Mouse (Mus musculus): ENCODE results near the gene Psmb9. TPM values are rescaled to one million over a fixed set of nuclear protein-coding genes. Genes with fewer than 3 reads are reported as not detected.

Psmb9 gene
- total RNA-seq, 2 experiments from 2014 or later: 0.73 to 3.8 TPM

GRCm38 (mm10) chr17:34206731-34207130 is 19.2 kb upstream of the Psmb9 start:
- no peak for DNase-seq (ENCODE audit: low spot score)

- no peak for DNase-seq (ENCODE audit: low spot score)
Observed at GRCm38 (mm10) chr17:34205746-34206176, 18.2 kb upstream of the Psmb9 start.

DNA sequence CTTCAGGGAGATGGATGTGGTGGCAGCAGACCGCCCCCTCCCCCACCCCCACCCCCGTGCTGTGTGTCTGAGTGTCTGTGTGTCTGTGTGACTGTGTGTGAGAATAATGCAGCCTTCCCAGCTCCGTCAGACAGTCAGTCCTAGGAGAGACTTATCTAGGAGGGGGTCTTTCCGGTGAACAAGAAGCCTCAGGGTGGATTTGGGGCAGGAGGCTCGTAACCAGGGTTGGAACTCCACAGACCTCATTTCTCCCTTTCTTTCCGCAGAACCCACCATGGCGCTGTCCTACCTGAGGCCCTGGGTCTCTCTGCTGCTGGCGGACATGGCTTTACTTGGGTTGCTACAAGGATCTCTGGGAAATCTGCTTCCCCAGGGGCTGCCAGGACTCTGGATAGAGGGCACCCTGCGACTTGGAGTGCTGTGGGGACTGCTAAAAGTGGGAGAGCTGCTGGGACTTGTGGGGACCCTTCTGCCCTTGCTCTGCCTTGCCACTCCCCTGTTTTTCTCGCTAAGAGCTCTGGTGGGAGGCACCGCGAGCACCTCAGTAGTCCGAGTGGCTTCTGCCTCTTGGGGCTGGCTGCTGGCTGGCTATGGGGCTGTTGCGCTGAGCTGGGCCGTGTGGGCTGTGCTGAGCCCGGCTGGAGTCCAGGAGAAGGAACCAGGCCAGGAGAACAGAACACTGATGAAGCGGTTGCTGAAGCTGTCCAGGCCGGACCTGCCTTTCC is 17.6 kb upstream of the Psmb9 start:
- DNase-seq (ENCODE audit: low spot score): peak; percentile 58

GRCm38 (mm10) chr17:34204303-34205010 is 16.9 kb upstream of the Psmb9 start:
- DNase-seq (ENCODE audit: low spot score): peak; percentile 91

- no peak for DNase-seq (ENCODE audit: low spot score)
Observed at GRCm38 (mm10) chr17:34203444-34203843, 15.9 kb upstream of the Psmb9 start, which contains the start of gene Tap2. Gene Tap2 (plus strand): TSS chr17:34203527.

- no peak for DNase-seq (ENCODE audit: low spot score)
Observed at GRCm38 (mm10) chr17:34202760-34203442, 15.3 kb upstream of the Psmb9 start.

- DNase-seq (ENCODE audit: low spot score): no peak
Observed at GRCm38 (mm10) chr17:34201506-34202055, 14.0 kb upstream of the Psmb9 start.

GRCm38 (mm10) chr17:34200772-34201505 is 13.4 kb upstream of the Psmb9 start:
- DNase-seq (ENCODE audit: low spot score): no peak

- DNase-seq (ENCODE audit: low spot score): no peak
Observed at GRCm38 (mm10) chr17:34200047-34200446, 12.5 kb upstream of the Psmb9 start.

DNA sequence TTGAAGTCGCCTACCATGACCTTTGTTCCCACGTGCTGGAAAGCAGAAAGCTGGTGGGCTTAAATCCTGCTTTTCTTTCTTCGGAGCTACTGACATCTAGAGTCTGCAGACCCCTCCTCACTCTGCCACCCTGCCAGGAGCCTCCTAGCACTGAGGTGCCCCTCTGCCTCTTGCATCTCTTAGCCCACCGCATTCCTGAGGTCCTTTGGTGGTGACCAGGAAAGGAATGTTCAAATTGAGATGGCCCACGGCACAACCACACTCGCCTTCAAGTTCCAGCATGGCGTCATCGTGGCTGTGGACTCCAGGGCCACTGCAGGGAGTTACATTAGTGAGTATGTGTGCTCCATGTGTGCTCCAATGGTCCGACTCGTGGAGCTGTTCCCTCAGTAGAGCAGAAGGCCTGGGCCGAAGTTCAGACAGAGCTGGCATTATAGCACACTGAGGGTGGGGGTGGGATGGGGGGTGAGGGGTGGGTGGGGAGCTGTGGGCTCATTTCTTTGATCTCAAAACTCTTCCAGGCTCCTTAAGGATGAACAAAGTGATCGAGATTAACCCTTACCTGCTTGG is 11.6 kb upstream of the Psmb9 start:
- no peak for DNase-seq (ENCODE audit: low spot score)

DNA sequence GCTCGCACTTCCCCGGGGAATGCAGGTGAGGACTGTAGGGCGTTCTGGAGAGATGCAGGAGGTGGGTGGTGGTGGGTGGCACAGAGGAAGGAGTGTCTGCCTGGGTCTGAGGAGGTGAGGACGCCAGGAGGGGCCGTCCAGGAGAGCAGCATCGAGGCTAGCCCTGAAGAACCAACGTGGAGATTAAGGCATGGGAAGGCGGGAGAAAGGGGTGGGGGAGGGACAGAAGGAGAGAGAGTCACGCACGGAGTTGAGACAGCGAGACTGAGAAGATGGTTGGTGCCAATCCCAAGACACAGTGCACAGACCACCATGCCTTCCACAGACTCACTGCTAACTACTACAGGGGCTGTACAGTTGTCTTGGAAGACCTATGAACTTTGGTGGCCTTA is 11.0 kb upstream of the Psmb9 start:
- no peak for DNase-seq (ENCODE audit: low spot score)

DNA sequence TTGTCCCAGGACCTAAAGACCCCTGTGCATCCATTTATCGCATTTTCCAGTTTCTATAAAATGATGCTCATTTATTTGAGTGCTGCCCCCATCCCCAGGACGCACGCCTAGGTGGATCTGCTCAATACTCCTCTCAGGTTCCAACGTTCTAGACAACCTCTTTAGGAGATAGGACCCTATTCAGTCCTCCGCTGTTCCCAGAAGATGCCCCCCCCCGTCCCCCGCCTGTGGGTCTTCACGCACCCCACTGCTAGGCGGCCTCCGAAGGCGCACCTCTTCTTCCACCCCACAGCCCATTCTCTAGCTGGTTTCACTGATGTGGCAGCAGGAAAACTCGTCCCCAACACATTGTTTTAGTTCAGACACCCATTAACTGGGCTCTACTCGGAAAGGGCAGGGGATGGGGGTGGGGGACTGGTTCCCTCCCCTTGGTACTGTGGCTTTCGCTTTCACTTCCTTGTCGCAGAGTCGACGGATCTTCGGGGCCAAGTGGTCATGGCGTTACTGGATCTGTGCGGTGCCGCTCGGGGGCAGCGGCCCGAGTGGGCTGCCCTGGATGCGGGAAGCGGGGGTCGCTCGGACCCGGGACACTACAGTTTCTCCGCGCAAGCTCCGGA is 10.4 kb upstream of the Psmb9 start:
- peak; percentile 55 for DNase-seq (ENCODE audit: low spot score)

DNA sequence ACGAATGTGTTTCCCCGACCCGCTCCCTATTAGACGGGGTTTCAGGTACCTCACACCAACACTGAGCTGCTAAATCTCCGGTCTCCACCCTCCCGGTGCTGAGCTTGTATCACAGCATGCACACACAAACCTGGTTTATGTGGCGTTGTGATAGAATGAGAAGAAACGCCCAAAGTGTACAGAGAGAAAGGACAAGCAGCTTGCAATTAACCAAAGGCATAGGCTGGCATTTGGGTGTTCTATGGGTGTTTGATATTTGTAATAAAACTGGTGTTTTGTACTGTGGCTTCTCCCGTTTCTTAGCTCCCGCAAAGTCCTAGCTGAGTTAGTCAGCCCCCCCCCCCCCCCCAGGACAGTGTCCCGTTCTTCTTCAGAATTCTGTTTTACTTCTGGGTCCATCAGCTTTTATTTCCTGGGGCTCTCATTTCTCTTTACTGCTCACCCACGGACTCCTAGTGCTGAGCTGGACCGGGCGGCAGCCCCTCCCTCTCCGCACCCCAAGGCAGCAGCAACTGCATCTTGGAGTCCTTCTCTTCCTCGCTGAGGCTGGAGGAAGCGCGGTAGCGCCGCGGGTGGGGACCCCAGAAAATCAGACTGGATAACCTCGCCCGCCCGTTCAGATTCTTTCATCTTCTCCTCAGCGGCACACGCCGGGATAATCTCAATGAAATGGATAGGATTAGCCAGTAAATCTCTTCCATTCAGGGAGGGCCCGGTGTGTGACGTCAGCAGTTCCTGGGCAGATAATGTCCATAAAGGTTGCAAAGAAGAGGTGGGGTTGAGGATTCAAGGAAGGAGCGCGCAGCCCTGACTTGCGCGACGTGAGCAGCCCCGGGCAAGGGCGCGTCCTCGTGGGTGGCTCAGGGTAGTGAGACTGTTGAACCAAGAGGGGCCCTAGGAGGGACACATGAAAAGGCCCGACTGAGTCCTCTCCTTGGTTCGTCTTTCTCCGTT is 9.7 kb upstream of the Psmb9 start, which contains the start of gene Psmb8:
Psmb8 (plus strand) TSS at position 781 of the 954 bp plus-strand sequence.
- peak; percentile 94 for DNase-seq (ENCODE audit: low spot score)

- DNase-seq (ENCODE audit: low spot score): no peak
Observed at GRCm38 (mm10) chr17:34196491-34196890, 8.9 kb upstream of the Psmb9 start.

DNA sequence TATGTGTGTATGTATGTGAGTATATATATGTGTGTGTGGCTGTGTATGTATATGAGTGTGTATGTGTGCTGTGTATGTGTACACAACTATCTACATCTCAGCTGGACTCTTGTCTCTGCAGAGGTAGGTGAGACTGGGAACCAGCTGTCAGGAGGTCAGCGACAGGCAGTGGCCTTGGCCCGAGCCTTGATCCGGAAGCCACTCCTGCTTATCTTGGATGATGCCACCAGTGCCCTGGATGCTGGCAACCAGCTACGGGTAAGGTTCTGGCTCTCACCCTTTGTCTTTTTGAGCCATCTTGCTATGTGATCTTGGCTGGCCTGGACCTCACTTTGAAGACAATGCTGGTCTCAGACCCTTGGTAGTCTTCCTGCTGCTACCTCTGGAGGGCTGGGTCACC is 7.2 kb upstream of the Psmb9 start:
- DNase-seq (ENCODE audit: low spot score): no peak

- DNase-seq (ENCODE audit: low spot score): no peak
Observed at GRCm38 (mm10) chr17:34193468-34193867, 5.9 kb upstream of the Psmb9 start.

DNA sequence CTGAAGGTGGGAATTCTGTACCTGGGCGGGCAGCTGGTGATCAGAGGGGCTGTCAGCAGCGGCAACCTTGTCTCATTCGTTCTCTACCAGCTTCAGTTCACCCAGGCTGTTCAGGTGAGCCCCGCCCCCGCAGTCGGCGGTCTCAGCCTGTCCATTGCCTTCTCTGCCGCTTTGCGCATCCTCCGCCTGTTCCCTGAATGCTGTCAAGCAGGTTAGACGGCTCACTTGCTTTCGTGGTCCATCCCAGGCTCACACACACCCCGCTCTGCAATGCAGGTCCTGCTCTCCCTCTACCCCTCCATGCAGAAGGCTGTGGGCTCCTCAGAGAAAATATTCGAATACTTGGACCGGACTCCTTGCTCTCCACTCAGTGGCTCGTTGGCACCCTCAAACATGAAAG is 5.3 kb upstream of the Psmb9 start:
- DNase-seq (ENCODE audit: low spot score): no peak

DNA sequence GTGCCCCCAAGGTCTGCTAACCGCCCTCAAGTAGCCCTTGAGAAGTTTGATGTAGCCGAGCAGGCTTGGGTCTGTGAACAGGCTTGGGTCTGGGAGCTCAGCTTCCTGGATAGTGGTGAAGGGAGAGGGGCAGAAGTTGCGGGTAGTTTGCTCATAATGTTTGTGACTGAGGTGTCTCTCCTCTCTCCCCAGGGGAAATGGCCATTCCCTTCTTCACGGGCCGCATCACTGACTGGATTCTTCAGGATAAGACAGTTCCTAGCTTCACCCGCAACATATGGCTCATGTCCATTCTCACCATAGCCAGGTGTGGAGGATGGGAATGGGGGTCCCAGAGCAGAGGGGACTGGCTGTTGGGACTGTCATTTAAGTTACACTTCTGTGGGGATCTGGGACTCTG is 1.4 kb upstream of the Psmb9 start:
- DNase-seq (ENCODE audit: low spot score): no peak

DNA sequence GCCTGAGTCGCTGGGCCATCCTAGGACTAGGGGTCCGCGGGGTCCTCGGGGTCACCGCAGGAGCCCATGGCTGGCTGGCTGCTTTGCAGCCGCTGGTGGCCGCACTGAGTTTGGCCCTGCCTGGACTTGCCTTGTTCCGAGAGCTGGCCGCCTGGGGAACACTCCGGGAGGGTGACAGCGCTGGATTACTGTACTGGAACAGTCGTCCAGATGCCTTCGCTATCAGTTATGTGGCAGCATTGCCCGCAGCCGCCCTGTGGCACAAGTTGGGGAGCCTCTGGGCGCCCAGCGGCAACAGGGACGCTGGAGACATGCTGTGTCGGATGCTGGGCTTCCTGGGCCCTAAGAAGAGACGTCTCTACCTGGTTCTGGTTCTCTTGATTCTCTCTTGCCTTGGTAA is 446 bp upstream of the Psmb9 start:
- peak; percentile 12 for DNase-seq (ENCODE audit: low spot score)

All from gastrocnemius, adult 18-20 months (tissue).